Mouse (Mus musculus): Measurements from ENCODE around the gene Rab3gap1.

GRCm38 (mm10) chr1:127937277-127937676, 68.7 kb downstream of the Rab3gap1 start:
- TF ChIP-seq CTCF (IDR thresholded peaks at IDR 0.05; ENCODE audit: low read depth, low read length) = no peak
- TF ChIP-seq POLR2A (IDR thresholded peaks at IDR 0.05; ENCODE audit: borderline replicate concordance, low read depth, low read length) = no peak

All from bone marrow macrophage, adult 2 months (primary cell).